Mouse (Mus musculus) heart, postnatal 0 days (tissue): ENCODE measurements at regions not wholly inside any gene's neighbourhood (a gene's known extent, or its start where the extent isn't known, plus 50 kb on each side); places are given as distances from the start of the nearest gene placed in this dataset.

Source experiments
- CTCF ChIP-seq: IDR thresholded peaks from 2 replicates; pipeline ENCODE4 v1.5.1; 2016; ENCODE audit warnings: antibody characterized with exemption, control low read depth, low read depth
- EP300 ChIP-seq: IDR thresholded peaks from 2 replicates; pipeline ENCODE4 v1.6.1; 2016; ENCODE audit warnings: antibody characterized with exemption, low read depth

DNA sequence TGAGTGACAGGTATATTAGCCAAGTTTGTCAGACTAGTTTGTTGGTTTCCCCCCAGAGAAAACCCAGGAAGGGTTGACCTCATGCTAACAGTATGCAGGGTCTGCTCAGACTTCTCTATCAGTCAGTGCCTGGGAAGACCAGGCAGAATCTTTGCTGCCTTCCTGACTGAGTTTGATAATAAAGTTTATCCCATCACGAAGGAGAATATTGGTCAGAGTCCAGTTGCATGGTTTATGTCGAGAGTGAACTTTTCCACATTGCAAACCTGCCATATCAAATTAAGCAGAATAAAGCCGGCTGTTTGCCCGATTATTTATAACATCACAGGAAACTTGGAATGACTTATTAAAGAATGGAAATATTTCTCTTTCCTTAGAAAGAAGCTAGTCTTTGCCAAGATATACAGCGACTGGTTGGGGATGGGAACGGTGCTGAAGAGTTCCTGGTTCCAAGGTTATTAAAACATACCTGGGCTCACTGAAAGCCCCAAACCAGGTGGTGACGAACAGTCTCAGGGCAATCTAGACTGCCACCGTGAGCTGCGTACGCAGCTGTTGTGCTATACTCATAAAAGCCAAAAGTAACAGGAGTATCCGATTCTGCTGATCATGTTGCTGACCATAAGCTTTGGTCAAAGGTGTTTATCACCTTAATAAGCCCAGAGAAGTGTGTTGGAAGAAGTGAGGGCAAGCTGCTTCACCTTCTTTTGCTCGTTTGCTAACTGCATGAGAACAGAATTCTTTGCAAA is 1536.7 kb upstream of the Flrt2 start:
- TF ChIP-seq EP300 = no peak
- no peak for TF ChIP-seq CTCF
